Mouse (Mus musculus) layer of hippocampus, adult 11-12 months (tissue): Measurements from ENCODE around the gene Cbs.
"Not testable (repeated sequence)": the region's sequence is repeated elsewhere in the genome, so short reads cannot be mapped to it uniquely, and the experiment has no call there.

Source experiments
- DNase-seq: peaks from one replicate; pipeline ENCODE4 v3.0.0; 2022; ENCODE audit warnings: low spot score

The Cbs gene

DNA sequence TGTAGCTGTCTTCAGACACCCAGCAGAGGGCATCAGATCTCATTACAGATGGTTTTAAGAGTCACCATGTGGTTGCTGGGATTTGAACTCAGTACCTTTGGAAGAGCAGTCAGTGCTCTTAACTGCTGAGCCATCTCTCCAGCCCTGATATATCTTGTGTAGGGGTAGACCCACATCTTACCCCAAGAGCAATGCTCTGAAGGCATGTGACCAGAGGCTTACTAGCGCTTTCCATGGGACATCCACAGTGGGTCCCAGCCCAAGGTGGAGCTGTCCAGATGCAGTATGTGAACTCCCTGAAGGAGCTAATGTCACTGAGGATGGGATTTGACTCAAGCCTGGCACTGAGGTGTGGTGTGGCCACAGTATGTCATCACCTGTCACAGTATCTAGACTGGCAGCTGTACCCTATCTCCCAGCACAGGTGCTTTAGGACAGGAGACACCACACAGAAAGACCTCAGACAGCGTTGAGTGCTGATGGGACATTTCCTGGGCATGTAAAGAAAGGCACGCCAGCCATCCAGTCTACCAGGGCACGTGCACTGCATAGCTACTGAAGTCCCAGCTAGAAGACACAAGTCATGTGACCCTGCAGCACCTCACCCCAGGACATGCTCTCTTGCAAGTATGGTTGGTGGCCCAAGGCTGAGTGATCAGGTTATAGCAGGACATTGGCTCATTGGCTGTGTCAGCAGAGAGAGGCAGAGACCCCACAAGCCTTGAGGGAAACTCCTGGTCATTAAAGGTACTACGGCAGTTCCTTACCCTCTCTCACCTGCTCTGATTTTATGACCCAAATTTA, 9.4 kb upstream of the Cbs start:
- DNase-seq = no peak

DNA sequence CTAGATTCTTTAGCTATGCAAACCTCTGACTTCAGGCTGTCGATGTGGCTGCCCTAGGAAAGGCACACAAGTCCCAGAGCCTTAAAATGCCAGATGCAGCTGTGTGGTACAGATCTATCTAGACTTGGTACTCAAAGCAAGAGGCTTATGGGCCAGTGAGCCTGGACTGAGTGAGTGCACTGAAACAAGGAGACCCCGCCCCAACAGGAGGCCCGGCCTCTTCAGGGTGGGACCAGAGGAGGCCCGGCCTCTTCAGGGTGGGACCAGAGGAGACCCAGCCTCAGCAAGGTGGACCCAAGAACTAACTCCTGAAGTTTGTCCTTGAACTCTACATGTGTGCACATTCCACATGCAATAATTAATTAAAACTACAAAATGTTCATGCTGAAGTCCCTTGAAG, 5.9 kb upstream of the Cbs start:
- no peak for DNase-seq

DNA sequence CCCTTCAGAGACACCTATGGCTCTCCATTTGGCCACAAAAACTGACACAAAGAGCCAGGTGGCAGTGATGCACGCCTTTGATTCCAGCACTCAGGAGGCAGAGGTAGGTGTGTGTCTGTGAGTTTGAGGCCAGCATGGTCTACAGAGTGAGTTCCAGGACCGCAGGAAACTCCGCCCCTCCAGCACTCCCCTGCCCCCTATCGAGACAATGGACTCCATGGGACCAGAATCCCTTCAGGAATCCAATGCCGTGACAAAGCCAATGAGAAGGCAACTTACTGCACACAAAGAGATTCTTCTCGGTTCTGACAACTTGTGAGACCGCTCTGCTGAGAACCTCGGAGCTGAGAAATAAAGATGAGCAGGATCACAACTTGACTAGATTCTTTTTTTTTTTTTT, 5.3 kb upstream of the Cbs start:
- no peak for DNase-seq

DNA sequence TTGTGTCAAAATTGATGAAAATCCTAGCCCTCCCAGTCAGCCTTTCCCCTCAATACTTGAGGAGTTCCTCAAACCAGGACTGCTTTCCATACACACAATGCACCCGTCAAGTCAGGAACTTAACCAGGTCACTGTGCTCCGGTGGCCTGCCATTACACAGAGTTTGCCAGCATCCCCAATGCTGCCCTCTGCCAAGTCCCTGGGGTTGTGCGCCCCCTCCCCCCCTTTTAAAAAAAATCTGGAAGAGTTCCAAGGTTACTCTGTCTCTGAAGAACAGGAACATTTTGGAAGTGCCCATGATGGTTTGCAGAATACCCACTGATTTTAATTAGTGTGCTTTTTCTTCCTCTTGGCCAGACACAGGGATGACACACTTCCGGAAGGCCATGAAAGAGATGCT, 2.6 kb upstream of the Cbs start:
- no peak for DNase-seq

DNA sequence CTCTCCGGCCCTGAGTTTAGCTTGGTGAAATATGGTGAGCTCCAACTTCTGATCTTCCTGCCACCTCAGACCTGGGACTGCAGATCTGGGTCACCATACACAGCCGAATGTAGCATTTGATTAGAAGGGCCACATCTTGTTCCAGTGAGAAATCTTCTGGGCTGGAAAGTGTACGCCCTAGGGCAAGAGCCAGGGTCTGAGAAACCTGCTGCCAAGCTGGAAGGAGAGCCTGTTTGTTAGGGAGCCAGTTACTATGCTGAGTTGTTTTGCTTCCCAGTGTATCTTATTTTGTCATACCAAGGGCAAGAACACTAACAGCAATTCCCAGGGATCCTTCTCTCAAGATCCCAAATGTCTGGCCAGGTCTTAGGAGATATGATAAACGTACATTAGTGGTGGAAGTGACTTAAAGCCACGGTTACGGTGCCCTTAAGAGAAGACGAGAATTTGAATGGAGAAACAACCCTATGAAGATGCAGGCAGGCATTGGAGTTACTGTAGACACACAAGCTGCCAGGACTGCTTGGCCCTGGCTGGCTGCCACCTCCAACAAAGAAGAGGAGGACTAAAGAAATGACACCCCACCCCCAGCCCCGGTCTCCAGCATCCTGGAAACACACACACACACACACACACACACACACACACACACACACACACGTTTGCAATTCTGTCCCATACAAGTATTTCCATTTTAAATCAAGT, 980 bp upstream of the Cbs start:
- DNase-seq = peak; percentile 44

DNA sequence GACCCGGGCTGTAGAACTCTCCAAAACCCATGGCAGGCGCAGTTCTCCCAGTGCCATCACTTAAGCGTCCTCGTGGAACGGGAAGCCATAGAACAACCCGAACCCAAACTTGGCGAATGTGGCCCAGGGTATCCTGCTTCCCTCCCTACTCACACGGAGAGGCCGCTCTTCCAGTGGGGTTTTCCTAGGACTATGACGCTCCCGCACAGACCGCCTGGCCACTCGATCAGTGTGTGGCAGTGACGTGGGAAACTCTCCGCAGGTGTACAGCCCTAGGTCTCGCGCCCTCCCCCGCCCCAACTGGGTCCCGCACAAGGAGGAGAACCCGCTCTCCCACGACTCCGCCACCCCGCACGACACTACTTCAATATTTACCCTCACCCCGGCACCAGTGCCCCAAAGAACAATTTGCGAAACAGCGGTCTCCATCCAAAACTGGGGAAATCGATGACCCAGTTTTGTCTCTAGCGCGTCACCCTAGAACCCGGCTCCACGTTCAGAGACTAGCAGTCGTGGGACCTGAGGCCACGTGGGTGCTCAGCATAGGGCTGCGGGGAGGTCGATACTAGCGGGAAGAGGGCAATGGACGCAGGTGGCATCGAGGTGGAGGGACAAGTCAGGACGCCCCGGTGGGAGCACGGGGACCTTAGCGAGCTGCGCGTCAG, 629 bp downstream of the Cbs start:
- DNase-seq = no peak

DNA sequence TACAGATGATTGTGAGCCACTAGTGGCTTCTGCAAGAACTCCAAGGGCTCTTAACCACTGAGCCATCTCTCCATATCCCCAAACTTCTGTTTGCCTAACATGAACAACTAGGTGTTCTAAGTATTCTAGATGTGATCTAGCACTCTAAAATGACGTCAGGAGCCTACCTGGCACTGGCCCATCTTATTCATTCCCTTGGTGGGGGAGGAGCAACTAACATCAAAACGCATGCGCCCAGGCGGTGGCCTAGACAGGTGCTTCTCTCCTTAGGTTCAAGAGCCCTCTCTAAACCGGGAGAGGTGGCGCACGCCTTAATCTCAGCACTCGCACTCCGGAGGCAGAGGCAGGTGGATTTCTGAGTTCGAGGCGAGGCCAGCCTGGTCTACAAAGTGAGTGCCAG, 1.3 kb downstream of the Cbs start:
- DNase-seq = no peak

DNA sequence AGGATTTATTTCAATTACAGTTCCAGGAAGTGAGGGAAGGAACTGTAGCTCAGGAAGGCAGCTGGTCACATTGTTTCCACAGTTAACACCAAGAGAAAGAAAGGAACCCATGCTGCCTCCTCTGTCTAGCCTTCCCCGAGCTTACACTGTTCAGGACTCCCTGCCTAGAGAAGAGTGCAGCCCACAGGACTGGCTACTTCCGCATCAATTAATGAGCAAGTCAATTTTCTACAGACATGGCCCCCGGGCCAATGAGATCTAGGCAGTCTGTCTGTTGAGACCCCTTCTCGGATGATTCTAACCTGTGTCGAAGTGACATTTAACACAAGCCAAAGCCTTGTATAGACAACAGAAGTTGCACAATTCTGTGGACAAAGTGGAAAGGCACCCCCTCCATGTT, 2.1 kb downstream of the Cbs start:
- DNase-seq = no peak

DNA sequence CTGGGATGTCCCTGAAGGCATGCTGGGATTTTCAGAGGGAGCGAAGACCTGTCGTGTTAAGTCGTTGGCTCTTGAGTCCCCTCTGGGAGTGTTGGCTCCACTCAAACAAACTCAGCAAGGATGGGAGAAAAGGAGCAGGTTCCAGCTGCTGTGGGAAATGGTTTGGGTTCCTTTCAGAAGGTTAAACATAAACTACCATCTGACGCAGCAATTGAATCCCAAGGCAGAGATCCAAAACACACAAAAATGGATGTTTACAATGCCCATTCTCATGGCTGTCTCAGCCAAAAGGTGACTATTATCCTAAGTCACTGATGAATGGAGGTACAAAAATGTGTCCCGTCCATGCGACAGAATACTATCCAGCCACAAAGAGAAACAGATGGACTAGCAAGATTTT, 4.0 kb downstream of the Cbs start:
- no peak for DNase-seq

DNA sequence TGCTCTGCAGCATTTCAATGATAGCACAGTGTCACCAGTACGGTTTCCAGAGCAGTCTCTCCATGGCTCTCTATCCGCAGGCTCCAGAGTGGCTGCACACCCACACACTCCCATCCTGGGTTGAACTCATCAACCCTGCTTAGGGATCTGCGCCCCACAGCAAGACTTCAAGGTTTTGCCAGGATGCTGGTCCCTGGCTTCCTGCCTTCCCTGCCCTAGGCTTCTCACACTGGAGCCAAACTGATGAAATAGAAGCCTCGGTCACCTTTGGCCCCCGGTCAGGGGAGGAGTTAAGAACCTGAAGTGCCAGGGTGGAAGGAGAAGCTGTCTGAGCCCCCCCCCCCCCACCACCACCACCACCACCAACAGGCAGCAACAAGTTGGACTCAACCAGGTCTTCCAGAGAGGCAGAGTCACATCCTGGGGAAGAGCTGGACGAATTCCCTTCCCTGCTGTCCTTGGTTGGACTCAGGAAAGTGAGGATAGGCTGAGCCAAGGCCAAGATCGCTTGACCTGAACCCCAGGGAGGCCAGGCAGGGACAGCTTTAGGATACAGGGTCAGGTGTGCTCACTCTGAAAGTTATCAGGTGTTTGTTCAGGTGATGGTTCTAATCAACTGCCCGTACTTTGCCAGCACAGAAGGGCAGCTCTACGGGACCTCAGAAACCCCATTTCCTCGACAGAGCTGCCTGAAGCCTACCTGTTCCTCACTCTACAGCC, 5.8 kb downstream of the Cbs start:
- no peak for DNase-seq

DNA sequence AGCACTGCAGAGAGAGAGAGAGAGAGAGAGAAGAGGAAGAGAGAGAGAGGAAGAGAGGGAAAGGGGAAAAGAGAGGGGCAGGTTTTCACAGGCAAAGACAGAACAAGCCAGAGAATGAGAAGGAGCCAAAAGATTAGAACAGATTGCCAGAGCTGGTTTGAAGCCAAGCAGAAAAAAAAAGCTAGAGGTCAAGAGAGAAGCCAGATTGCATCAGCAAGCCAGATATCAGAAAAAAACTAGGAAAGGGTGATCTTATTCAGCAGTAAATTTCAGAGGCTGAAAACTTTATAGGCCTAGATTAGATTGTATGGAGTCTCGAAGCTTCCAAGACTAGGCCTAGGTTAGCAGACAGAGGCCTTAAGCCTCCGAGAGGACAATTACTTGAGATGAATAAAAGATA, 9.1 kb downstream of the Cbs start:
- no peak for DNase-seq

DNA sequence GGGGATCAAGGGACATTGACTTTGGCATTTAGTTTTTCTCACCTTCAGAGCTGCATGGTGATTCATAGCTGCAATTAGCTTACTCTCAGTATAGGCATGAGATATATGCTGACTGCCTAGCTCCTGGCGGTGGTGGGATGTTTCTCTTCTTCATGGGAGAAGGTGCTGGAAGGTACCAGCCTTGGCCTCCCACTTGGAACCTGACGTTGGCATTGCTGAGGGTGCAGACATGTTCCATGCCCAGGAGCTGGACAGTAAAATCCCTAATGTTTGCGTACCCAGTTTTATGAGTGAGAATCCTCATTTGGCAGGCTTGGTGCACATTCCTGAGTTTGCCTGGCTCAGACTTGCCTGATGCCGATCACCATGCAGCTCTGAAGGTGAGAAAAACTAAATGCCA, 13.9 kb downstream of the Cbs start:
- DNase-seq = no peak

DNA sequence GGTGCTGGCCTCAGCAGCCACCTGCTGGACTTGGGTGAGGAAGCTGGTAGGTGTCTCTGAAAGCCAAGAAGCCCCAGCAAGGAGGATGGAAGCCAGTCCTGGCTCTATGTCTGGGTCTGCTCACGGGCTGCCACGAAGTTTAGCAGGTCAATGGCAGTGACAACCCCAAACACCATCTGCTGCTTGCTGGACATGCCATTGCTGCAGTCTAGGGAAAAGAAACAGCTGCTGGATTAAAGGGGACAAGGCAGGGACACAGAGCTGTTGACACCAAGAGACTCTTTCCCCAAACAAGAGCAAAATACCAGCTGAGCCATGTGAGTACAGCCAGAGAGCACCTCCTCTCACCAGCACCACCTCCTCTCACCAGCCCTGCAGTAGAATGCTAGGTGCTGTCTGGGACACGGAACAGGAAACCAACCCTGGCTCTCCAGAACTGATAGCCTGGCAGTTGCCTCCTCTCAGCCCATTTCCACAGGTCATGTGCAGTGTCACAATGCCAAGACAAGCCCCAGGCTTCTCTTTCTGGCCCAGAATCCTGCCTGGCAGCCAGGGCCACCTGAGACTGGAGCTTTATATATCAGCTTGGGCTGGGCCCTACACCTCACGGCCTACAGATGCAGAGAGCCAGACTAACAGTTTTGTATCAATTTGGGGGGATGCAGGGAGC, 23.8 kb downstream of the Cbs start:
- no peak for DNase-seq

DNA sequence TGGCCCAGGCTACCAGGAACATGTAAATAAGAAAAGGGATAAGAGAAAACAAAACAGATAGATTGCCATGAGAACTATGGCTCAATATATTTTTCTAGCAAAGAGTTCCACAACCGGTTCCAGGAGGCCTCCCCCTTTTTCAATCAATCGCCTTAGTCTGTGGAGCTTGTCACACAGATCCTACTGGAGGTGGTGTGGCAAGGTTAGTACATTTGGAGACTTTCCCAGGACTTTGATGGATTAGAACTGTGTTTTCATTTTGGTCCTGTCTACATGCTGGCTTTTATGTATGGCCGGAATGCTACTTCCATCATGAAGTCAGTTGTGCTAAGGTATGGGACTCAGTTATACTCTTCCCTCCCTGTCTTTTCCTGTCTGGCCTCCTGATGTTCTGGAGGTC, 27.1 kb downstream of the Cbs start:
- DNase-seq = no peak

DNA sequence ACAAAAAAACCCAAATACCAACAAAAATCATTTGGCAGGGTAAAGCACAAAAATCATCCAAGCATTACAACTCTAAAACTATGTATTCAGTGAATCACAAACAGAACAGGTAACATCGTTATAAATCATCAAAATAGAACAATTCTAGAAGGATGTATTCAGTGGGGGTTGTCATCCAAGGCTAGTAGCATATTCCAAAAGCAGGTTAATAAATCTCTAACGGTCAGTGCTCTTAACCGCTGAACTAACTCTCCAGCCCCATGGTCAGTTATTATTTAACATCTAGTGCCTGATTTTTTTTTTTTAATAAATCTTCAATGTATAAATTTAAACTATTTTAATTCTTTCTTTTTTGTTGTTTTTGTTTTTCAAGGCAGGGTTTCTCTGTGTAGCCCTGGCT, 27.9 kb downstream of the Cbs start:
- not testable (repeated sequence) for DNase-seq

DNA sequence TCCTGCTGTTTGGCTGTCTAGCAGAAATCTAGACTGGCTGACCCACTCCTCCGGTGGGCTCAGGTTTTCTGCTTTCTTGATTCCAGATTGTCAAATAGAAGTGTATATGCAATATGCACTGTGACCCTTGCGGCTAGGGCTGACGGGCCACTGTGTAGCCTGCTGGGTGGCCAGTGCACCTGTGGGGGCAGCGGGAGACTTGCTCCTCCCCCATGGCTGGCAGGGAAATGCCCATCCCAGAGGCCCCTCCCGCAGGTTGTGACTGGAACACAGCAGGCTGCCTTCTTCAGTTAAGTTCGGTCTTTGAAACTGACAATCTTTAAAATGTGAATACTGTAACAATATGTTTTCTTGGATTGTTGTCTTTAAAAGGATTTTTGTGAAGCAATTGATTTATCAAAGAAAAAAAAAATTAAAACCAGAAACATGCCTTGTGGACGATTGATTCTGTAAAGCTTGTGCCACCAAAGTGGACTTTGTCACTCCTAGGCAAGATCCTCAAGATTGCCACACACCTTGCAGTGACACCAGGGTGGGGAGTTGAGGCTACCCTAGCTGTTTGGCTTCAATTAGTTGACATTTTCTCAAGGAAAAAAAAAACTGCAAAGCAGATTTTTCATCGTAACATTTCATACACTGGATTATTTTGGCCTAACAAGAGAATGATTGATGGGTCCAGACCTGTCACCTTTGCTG, 29.6 kb downstream of the Cbs start:
- DNase-seq = no peak

DNA sequence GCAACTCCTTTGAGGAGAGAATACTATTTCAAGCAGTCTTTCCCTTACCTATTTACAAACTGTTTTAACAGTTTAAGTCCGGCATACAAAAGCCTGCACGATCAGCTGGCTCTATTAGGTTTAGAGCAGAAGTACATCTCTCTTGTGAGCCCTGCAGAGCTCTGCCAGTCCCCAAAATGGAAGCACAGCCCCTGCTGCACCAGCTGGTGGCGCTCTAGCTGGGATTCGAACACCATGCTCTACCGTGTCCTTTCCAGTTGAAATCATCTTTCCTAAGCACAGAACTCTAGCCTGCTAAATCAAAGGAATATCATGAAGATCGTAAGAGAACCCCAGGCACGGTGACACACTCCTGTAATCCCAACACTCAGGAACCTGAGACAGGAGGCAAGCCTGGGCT, 30.6 kb downstream of the Cbs start:
- DNase-seq = no peak

DNA sequence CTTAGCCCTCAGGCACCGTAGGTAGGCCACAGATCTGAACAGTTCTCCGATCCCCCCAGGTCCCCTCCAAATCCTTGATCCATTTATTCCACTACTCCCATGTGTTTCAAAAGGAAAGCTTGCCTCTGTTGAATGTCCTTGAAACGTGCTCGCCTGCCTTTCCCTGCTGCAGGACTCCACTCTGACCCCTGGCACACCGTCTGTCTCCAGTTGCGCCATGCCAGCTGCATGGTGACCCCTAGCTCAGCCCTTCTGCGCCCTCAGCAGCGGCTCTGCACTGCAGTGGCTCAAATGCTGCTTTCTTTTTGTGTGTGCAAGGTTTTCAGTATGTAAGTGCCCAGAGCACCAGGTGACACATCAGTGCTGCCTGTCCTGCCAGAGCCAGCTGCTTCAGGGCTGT, 38.4 kb downstream of the Cbs start:
- DNase-seq = no peak

DNA sequence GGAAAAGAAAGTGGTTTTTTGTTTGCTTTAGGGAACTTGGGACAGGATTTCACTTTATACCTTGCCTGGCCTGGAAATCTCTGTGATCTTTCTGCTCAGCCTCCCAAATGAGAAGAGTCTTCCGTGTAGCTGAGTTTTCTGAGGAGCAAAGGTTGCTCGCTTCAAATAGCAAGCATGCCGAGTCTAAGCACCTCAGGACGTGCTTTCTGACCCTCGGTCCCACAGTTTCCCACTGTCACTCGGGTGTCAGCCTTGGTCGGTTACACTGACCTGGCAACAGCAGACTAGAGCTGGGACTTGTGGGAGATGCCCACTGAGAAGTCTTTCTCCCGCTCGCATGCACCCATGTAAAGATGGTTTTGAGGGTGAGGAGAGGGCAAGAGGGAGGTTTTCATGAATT, 39.1 kb downstream of the Cbs start:
- DNase-seq = no peak

DNA sequence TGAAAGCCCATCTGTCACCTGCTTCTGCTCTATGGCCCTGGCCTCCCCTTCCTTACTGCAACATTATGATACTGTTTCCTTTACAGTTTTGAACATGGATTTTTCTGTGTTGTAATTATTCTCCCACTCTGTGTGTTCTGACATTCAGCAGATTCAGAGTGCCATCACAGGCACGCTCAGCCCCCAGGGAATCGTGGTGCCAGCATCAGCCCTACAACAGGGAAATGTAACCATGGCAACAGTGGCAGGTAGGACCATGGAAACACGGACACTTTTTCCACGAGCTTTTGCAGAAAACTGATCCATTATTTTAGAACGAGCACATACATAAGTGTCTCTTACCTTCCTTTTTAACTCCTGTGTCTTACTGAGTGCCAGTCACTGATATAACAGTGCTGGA, 42.0 kb downstream of the Cbs start:
- DNase-seq = peak; percentile 41

DNA sequence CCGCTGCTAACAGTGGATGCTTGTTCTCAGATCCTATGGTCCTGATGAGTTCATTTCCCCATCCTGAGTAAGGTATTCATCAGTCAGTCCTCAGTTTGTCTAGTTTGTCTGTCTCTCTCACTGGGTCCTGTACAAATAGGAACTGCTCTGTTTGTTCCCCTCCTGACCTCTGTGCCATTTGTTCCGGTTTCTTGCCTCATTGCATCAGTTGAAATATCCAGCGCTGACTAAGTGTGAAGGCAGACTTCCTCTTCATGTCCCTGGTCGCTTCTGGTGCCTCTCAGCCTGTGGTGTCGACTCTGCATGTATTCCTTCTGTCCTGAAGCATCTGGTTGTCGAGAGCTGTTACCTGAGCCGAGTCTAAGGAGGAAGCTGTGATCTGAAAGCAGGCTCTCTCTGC, 42.4 kb downstream of the Cbs start:
- DNase-seq = peak; percentile 32

DNA sequence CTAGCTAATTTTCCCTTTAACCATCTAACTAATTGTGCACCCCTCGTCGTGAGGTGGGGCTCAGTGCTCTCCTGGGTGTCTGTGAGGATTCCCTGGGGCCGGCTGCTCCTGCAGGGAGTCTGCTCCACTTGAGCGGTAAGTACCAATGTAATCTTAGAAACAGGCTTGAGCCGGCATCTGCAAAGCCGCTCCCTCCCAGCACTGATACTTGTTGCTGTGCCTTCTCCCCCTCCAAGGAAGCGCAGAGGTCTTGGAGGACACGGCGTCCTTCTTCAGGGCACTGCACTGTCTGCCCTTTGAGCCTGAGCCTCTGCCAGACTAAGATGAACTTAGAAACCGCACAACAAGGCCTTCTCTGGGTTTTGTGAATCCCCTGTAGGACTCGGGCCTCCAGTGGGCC, 46.2 kb downstream of the Cbs start:
- no peak for DNase-seq
